Mouse (Mus musculus) frontal cortex, adult (tissue): ENCODE measurements at regions not wholly inside any gene's neighbourhood (a gene's known extent, or its start where the extent isn't known, plus 50 kb on each side); places are given as distances from the start of the nearest gene placed in this dataset.

Experiments
- ATAC-seq: cut with Nextera tagmentation; 2 replicates; pipeline ENCODE4 v1.9.2; 2017; ENCODE audit warnings: mild to moderate bottlenecking, moderate library complexity, mixed read lengths; ENCODE audit not compliant: low TSS enrichment

DNA sequence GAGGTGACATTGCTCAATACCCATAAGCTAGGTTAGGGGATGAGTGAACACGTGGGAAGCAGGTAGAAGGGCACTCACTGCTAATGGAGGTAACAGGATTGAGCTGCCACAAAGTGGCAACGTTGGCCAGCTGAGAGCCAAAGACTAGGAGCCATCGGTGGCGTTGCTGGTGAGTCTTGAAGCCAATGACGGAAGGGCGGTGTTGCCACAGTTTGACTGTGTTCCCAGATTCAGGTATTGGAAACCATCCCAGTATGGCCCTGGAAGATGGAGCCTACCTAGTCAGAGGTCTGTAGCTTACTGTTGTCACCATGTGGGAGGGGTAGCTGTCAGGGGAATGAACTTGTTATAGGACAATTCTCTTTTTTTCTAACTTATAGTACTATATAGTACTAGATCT lies 158.4 kb downstream of the Ly86 start:
- no peak for ATAC-seq

GRCm38 (mm10) chr13:37503898-37504297 lies 158.9 kb downstream of the Ly86 start:
- no peak for ATAC-seq

DNA sequence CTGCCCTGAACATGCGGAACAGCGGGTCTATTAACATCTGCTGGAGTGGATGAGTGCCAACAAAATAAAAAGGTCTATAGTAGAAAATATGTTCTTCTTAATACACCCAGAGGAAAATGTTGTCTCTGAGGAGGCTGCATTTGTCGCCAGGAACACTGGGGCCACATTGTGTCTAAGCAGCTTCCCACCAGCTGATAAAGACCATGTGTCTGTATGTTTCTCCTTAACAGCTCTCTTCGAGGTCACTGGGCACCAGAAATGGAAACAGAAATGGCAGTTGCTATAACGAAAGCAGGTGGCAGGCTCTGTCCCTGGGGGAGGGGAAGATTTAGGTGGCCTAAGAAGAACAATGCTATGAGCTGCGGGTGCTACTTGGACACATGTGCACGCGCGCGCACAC lies 159.4 kb downstream of the Ly86 start:
- ATAC-seq: no peak

DNA sequence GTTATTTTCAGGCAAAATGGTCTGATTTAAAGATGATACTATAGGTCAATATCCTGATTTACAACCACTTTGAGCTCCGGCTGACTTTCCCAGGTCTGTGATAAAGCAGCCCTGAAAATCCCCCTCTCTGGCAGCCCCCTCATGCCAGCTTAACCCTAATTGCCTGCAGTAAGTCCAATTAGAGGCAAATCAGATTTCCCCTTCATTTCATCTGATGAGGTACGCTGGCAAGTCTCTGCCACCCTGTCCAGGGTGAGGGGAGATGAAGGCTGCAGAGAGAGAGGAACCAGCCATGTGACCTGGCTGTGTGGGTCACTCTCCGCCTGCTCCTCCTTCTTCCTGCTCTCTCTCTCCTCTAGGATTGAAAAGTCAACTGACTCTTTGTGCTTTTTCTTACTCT lies 160.6 kb downstream of the Ly86 start:
- ATAC-seq: no peak

DNA sequence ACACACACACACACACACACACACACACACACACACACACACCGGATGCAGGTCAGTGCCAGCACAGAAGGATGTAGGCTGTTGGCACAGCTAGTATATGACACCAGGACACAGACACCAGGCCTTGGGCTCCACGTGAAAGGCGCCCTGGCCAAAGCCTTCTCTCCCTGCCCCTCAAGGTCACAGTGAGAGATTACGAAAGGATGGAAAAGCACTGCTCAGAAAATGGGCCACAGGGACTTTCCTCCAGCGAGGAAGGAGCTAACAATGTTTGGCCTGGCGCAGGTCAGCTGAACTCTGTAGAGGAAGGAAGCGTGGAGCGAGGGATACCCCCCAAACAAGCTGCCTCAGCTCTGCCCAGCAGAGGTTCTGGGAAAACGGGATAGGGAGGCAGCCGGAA lies 161.0 kb downstream of the Ly86 start:
- ATAC-seq: no peak; the same call in 1 of the 2 replicates

DNA sequence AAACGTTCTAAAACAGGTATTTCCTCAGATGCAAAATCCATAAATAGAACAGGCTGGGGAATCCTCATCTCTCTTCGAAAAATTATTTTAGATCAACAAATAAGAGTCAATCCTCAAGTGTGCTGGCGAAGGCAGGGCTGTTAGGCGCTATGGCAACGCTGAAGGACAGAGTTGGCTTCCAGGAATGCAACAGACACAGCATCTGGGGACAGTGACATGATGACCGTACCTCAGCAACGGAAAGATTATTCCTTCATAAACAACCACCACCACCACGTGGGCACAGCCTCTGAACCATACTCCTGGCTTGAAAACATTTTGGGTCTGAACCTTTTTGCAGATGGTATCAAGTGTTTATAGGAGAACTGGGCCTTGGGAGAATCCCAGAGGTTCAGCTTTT lies 161.7 kb downstream of the Ly86 start:
- no peak for ATAC-seq

DNA sequence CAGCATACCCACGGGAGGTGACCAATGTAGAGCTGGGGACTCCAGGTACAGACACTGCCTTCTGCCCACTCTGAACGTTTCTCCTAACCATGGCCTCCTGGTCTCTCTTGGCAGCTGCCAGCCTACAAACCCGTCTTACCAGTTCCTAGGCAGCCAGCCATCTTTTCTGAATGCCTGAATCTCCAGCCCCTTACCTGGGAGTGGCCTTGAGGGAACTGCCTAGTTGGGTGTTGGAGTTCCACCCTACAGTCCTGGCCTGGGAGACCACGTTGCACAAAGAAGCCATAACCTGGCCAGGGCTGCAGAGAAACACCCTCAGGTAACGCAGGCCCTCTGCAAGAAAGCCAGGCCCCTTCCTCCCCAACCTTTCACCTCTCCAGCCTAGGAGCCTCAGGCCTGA lies 162.1 kb downstream of the Ly86 start:
- no peak for ATAC-seq

DNA sequence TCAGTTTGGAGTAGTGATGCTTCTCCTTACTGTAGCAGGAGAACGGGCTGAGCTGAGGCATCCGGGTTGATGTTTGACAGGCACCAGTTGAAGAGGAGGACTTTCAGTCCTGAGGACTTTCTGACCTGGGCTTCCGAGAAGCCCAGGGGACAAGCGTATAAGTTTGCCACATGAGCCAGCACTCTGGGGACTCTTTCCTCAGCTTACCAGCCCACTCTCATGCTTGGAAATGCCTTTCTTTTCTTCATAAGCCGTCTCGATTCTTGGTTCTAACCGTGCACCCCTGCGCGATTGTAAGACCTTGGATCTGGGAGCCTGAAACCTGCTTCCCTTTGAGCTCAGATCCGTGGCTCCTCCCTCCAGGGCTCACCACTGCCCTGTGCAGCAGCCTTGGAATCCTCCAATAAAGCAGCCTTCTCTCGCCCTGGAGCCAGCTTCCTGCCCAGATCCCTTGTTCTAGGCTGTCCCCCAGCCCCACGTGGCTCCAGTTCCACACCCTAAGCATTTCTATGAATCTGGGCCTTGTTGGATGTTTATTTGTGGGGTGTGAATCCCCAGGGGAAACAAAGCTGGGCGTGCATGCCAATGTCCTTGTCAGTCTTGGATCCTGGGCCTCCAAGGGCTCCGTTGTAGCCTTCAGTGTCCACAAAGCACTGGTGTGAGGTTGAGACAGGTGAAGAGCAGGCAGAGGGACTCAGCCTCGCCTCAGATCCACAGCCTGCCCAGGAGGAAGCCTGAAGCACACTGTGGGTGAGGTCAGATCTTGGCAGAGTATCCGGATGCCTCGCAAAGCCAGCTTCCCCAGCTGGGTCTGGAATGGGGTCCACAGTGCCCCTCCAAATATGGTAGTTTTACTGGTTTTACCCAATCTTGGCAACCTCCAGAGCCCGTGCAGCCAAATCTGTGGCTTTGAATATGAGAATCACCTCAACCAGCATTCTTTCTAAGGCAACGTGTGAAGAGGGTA lies 163.7 kb downstream of the Ly86 start:
- no peak for ATAC-seq

GRCm38 (mm10) chr13:37509352-37509851 lies 164.4 kb downstream of the Ly86 start:
- ATAC-seq: no peak

DNA sequence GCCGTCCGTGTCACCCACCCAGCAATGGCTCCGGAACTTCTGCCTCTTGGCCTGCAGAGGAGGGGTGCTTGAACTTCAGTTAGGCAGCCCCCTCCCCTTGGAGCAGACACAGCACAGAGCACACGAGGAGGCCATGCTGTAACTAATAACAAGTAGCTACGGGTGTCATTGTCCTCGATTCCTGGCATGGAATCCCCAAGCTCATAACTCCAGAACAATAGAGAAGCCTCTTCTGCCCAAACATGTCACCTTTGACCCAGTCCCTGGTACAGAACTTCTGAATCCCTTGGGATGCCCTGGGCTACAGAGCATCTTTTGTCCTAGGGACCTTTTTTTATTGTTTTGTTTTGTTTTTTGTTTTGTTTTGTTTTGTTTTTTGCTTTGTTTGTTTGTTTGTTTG lies 165.5 kb downstream of the Ly86 start:
- ATAC-seq: no peak

- no peak for ATAC-seq
Measured at GRCm38 (mm10) chr13:37511006-37511405, 166.0 kb downstream of the Ly86 start.

DNA sequence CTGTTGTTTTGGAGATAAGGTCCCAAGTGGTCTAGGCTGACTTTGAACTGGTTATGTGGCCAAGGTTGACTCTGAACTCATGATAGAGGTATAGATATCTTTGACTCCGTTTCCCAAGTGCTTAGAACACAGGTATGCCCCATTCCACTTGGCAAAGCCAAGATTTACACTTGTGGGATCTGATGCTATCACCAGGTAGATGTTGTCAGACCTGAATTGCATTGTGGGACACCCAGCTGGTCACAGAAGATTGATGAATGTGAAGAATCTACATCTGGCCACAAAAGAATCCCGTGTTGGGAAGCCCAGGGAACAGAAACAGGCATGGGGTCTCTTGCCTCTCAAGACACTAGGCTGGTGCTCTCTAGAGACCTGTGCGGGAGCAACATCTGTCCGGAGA lies 166.4 kb downstream of the Ly86 start:
- no peak for ATAC-seq

DNA sequence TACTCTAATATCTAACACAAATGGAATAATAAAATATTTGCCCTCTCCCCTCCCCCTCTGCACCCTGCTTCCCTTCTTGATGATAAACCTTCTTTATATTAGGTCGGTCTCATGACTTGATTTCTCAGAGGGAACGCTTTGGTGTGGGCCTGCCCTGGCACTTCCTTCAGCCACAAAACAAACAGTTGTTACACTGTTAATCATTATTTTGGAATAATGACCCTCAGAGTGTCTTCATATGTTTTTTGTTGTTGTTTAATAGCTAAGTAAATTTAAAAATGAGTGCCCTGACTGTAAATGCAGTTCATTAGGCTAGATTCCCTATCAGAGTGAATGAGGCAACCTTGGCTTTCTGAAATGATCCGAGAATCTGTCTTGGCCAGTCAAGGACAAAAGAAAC lies 167.8 kb downstream of the Ly86 start:
- ATAC-seq: no peak

GRCm38 (mm10) chr13:37513206-37513904 lies 168.3 kb downstream of the Ly86 start:
- ATAC-seq: no peak

DNA sequence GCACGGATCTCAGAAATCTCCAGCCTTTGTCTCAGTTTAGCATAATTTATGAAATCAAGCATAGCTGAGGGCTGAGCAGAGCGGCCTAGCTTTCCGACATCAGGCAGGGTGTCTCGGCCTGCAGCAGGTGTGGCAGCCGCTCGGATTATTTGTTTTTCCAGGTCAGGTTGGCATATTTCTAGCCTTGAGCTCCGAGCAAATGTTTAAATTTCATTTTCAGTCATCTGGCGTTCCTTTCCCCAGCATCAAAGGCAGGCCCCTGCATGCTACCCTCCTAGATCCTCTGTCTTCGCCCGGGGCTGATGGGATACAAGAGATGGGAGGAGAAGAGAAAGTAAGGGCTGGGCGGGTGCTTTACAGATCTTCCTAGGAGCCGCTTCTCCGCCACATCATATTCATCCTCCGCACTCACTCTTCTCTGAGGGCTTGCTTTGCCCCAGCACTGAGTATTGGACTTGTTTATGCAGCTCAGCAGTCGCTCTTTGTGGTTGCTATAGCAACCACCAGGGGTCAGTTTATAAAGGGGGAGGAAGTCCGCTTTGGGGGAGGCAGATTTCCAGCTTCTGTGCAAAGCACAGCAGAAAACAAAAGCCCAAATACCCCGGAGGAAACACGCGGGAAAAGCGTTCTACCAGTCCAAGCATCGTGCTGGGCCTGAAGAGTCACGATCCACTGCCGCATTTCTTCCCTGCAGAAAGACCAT lies 169.0 kb downstream of the Ly86 start:
- ATAC-seq: peak; percentile 86

GRCm38 (mm10) chr13:37514641-37515305 lies 169.8 kb downstream of the Ly86 start:
- ATAC-seq: no peak

DNA sequence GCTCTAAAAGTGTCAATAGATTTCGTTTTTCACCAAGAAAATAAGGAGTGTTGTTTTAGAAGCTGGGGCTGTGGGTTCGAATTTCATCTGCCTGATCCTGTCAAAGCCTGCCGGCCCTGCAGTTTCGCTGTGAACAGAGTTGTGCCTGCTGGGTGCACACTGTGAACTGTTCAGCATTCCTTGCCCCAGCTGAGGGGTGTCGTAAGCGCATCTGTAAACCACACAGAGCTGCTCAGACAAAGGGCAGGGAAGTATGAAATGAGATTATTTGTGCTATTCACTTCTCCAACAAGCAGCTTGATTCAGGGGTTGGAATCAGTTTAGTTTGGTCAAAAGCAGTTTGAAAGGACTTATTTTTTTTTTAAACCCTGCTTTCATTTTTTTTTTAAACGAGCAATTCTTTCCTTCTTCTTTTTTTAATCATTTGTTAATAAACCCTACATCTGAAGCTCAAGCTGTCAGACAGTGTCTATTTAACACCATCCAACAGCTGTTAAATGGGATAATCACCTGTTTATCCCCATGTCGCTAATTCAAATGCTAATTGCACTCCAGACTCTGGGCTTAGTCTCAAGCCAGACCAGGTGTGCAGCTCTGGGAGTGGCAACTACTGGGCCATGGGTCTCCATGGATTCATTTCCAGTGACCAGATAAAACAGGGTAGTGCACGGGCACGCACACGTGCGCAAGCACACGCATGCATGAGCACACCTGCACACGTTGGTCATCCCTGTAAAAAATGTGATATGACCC lies 172.2 kb downstream of the Ly86 start:
- ATAC-seq: no peak

DNA sequence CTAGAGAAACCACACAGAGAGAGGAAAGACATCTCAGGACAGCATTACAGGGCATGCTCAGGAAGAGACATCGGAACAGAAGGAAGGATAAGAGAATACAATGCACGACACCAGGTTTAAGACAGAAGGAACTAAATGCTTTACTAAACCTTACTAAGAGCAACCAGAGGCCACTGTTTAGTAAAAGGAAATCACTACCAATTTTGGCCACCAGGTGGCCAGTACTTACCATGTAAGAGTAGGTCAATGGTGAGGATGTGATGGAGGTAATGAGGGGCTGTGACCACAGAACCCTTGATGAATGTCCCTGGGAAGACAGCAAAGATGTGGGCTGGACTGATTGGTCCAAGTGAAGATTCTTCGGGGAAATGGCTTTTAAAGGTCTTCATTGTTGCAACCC lies 174.9 kb downstream of the Ly86 start:
- ATAC-seq: no peak

DNA sequence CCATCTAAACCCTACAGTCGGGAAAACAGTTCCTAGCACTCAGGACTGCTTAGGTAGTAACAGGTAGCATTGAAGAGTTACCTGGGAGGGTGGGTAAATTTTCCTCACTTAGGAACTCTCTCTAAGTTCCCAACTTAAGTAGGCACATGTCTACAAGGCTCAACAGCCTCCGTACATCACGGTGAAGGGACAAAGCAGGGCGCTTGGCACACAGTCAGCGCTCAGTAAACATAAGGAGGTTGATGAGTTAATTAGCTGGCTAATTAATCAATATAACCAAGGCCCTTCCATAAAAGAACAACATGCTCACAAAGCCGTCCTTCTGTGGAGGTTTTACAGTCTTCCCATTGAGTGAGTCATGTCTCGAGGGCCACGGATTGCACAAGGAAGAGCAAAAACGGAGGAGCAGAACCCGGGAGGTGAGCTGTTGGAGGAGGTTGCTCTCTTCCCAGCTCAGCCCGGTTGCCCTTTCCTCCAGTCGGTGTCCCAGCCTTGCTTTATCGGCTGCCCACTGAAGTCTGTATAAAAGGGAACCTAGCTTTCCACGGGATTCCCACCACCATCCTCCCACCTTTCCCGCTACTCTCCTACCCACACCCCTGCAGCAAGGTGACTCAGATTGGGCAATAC lies 180.2 kb downstream of the Ly86 start:
- no peak for ATAC-seq

GRCm38 (mm10) chr13:37526102-37526501 lies 181.1 kb downstream of the Ly86 start:
- ATAC-seq: no peak

- no peak for ATAC-seq
Measured at GRCm38 (mm10) chr13:37528380-37528779, 183.4 kb downstream of the Ly86 start.
